Mouse (Mus musculus): Measurements from ENCODE around the gene Aire.

DNA sequence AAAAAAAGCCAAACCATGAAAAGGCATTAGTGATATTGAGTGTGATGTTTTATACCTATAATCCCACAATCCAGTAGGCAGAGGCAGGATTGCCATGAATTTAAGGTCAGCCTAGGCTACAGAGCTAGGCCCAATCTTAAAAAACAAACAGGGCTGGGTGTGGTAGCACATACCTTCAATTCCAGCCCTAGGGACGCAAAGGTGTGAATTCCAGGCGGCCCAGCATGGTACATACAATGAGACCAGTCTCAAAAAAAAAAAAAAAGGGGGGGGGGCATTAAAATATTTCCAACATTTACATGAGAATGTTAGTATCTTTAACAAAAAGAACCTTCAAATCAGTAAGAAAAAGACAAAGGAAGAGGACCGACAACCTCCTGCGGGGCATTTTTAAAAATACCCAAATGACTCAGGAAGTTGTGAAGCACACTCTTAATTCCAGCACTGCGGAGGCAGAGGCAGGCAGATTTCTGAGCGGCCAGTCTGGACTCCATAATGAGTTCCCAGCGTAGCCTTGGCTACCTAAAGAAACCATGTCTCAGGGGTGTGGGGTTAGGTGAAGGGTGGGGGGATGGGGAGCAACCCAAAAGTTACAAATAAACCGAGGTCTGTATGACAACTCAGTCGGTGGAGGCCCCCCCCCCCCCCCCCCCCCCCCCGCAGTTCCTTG lies 4.8 kb upstream of the Aire start:
- TF ChIP-seq CTCF (IDR thresholded peaks at IDR 0.05; ENCODE audit: low read depth, low read length) (no peak), POLR2A (IDR thresholded peaks at IDR 0.05; ENCODE audit: borderline replicate concordance, low read depth, low read length) (no peak)
